Mouse (Mus musculus) ovary, postnatal 36 days (tissue): ENCODE data around the gene Dock6.
"Not testable (repeated sequence)": the region's sequence is repeated elsewhere in the genome, so short reads cannot be mapped to it uniquely, and the experiment has no call there.

Source experiments
- DNase-seq: peaks from one replicate; pipeline ENCODE4 v3.0.0; 2022; ENCODE audit warnings: low spot score, mixed read lengths

Gene Dock6

DNA sequence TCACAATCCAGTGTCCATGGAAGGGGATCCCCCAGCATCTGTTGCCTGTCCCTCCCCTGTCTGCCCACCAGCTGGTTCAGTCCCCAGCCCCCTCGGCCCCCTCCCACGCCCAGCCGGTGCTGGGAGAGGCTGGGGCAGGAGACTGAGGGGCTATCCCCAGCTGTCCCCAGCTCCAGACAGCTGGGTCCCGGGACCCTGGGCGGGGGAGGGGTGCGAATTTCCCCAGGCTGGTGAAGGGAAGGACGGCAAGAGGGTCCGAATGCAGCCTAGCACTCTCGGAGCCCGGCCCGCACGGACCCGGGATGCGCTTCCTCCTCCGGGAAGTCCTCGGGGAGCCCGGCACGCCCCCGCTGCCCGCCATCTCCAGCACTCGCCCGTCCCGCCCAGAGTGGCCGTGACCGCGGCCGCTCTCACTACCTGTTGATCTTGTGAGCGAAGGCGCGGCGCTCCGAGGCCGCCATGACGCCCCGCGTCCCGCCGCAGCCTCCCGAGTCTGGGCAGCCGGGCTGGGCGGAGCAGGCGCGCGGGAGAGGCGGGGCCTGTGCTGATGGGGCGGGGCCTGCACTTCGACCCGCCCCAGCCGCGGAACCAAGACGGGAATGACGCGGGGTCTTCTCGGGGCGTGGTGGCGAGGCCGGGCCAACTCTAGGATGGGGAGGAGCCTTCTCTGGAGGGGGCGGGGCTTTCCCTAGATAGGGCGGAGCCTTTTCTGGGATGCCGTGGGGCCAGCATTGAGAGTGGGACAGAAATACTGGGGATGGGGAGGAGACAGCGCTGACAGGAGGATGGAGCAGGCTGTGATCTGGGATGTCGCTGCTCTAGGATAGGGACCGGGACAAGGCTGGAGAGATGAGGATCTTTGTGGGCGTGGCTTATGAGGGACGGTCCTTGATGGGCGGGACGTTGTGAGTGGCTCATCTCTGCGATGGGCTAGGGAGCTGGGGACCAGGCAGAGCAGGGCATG lies at the start of gene Dock6:
TSS of gene Dock6 (minus strand) at position 508 of the 964 bp plus-strand sequence.
- DNase-seq = peak; percentile 90

- peak; percentile 44 for DNase-seq
These were observed 48.9 kb upstream of the Dock6 start for GRCm38 (mm10) chr9:21901223-21901820.

GRCm38 (mm10) chr9:21889229-21889628 lies 36.8 kb upstream of the Dock6 start:
- no peak for DNase-seq

DNA sequence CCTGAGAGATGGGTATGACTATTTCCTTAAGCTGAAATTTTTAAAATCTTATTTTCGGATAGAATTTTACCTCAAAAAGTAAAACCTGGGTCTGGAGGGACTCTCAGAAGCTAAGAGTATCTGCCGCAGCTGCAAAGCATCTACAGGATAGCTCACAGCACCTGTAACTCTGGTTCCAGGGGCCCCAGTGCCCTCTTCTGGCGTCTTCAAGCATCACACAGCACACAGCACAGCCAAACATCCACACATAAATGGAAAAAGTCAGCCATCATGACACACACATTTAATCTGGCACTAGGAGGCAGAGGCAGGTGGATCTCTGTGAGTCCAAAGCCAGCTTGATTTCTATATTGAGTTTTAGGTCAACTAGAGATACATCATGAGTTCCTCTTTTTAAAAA lies 24.2 kb upstream of the Dock6 start:
- no peak for DNase-seq

DNA sequence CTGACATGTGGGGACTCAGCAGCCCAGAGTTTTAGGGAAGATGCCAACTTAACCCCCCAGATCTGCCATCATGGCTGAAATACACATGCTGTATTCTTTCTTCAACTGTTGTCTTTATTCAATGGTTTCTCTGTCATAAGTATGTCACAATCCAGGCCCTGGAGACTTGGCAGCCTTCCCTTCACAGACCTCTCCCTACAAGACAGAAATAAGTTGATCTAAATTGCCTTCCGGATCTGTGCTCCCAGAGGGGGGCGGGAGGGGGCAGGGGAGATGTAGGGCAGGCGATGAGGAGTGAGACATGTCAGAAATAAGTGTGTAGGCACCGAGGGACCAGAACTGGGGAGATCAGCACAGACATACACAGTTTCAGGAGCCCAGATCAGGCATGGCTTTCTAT lies 19.8 kb upstream of the Dock6 start:
- no peak for DNase-seq

GRCm38 (mm10) chr9:21870879-21871524 lies 18.6 kb upstream of the Dock6 start:
- DNase-seq = peak; percentile 40

DNA sequence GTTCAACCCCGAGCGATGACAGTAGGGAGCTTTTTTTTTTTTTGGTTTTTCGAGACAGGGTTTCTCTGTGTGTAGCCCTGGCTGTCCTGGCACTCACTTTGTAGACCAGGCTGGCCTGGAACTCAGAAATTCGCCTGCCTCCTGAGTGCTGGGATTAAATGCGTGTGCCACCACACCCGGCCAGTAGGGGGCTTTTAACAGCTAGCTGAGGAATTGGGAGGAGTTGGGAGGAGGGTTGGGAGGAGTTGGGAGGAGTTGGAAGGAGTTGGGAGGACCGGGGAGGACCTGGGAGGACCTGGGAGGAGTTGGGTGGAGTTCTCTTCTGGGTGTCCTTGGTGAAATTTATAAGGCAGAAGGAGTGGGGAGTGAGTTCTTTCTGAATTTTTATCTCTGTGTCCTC lies 16.9 kb upstream of the Dock6 start:
- peak; percentile 63 for DNase-seq

DNA sequence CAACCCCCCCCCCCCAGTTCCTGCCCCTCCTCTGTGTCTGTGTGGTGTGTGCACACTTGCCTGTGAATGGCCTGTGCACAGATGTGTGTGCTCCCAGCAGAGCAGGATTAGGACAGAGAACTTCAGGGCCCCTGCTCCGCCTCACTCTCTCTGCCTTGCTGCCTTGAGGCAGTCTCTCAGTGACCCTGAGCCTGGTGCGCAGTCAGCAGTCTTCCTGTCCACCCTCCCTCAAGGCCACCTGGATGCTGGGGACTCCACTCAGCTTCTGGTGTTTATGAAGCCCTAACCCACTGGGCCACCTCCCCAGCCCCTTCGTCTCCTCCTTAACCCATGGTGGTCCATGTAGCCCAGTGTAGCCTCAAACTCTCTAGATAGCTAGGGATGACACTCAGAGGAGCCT lies 15.3 kb upstream of the Dock6 start:
- peak; percentile 35 for DNase-seq

GRCm38 (mm10) chr9:21866641-21867040 lies 14.2 kb upstream of the Dock6 start:
- no peak for DNase-seq

DNA sequence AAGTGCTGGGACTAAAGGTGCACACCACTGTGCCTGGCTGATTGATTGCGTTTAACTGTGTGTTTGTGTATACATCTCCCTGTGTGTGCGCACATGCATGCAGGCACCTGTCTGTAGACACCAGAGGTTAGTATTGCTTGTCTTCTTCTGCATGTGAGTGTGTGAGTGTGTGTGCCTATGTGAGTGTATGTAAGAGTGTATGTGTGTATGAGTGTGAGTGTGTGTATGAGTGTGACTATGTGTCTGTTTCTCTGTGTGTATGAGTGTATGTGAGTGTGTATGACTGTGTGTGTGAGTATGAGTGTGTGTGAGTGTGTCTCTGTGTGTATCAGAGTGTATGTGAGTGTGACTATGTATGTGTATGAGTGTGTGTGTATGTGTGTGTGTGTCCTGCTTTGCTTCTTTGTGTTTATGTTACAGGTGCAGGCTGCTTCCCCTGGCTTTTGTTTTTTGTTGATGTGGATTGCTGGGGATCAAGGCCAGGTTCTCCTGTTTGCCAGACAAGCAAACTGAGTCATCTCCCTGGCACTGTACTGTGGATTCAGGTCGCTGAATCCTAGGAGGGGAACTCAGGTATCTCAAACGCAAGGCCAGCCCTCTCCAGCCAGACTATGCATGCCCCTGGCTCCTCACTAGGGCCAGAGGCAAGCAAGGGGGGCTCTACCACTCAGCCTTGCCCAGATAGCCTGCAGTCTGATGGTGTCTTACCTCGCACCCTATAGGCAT lies 13.4 kb upstream of the Dock6 start:
- no peak for DNase-seq

DNA sequence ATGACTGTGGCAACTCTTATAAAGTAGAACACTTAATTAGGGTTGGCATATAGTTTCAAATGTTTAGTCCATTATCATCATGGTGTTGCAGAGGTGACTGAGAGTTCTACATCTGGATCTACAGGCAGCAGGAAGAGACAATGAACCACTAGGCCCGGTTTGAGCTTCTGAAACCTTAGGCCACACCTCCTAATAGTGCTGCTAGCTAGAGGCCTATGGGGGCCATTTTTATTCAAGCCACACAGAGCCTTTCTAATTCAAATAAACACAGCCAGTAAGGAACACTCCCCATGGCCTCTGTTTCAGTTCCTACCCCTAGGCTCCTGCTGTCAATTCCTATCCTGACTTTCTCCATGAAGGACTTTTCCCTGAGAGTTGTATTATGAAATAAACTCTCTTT lies 9.7 kb upstream of the Dock6 start:
- no peak for DNase-seq

DNA sequence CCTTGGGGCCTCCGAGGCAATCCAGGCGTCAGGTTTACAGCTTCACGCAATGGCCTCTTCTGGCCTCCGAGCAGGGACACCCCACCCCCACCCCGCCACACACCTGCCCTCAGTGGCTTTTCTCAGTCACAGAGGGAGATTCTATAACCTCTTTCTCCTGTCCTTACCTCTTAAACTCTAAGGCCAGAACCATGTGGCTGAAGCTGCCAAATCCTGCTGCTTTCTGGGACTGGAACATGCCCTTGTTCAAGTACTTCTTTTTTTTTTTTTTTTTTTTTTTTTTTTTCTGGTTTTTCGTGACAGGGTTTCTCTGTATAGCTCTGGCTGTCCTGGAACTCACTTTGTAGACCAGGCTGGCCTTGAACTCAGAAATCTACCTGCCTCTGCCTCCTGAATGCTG lies 7.9 kb upstream of the Dock6 start:
- not testable (repeated sequence) for DNase-seq

DNA sequence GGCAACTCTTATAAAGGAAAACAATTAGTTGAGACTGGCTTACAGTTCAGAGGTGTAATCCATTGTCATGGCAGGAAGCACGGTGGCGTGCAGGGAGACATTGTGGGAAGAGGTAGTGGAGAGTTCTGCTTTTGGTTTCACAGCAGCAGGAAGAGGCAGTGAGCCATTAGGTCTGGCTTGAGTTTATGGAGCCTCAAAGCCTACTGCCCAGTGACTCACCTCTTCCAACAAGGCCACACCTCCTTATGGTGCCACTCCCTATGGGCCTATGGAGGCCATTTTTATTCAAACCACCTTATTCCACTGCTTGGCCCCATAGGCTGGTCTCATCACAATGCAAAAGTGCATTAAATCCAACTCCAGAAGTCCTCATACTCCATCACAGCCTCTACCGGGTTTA lies 7.2 kb upstream of the Dock6 start:
- no peak for DNase-seq

DNA sequence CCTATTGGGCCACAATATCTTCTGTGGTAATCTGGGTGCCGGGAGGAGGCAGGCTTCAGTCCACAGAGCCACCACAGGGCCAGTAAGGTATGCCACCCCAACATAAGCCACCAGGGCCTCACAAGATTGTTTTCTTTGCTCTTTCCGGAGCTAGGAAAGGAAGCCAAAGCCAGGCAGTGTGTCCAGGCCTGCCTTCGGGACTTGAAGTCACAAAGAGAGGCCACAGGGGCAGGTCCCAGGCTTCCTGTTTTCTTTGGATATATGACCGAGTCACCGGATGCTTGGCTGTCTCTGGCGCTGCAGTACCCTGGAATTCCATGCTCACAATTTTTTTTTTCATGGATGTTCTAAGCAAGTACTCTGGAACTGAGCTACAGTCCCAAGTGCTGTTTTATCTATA lies 5.6 kb upstream of the Dock6 start:
- DNase-seq = no peak

DNA sequence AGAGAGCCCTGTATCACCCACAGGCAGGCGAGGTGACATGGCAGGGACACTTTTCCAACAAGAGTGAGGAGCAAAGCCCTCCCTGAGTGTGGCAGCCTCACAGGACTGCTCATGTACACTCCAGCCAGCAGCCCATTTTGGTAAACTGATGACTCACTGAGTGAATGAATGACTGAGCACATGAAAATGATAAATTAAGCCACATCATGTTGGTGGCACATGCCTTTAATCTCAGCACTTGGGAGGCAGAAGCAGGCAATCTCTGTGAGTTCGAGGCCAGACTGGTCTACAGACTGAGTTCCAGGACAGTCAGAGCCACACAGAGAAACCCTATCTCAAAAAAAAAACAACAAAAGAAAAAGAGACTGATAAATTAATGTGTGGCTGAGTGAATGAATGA lies 5.1 kb upstream of the Dock6 start:
- no peak for DNase-seq

DNA sequence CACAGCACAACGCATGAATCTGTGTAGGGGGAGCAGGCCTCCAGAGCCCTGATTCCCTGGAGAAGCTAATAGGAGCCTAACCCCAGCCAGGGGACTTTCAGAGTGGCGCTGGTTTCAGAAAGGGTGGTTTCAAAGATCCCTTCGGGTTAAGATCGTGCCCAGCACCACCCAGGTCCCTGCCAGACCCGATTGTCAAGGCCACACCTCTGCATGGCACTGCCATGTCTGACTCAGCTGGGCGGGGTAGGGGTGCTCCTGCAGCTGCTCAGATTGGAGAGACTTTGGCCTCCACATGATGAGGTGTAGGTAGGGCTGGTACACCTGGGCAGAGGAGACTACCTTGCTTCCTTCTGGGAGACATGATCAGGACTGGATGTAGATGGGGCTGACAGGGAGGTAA lies 2.5 kb upstream of the Dock6 start:
- no peak for DNase-seq

DNA sequence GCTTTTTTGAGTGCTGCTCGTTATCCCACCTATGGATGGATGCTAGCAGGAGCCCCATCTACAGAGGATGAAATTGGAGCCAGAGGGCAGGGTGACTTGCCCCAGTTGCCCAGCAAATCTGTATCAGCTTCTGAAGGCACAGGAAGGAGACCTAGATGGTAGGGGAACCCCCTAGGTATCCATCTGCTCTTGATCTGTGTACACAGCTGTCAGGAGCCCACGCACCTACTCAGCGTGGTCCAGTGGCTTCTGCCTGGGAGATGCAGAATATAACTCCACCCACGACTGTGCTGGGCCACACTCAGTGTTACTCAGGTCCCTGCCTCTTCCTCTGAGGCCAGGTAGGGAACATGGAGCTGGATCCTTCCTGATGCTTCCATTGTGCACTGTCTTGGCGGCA lies 1.5 kb upstream of the Dock6 start:
- no peak for DNase-seq

- DNase-seq = no peak
These were observed 1.4 kb downstream of the Dock6 start for GRCm38 (mm10) chr9:21851084-21851483.

DNA sequence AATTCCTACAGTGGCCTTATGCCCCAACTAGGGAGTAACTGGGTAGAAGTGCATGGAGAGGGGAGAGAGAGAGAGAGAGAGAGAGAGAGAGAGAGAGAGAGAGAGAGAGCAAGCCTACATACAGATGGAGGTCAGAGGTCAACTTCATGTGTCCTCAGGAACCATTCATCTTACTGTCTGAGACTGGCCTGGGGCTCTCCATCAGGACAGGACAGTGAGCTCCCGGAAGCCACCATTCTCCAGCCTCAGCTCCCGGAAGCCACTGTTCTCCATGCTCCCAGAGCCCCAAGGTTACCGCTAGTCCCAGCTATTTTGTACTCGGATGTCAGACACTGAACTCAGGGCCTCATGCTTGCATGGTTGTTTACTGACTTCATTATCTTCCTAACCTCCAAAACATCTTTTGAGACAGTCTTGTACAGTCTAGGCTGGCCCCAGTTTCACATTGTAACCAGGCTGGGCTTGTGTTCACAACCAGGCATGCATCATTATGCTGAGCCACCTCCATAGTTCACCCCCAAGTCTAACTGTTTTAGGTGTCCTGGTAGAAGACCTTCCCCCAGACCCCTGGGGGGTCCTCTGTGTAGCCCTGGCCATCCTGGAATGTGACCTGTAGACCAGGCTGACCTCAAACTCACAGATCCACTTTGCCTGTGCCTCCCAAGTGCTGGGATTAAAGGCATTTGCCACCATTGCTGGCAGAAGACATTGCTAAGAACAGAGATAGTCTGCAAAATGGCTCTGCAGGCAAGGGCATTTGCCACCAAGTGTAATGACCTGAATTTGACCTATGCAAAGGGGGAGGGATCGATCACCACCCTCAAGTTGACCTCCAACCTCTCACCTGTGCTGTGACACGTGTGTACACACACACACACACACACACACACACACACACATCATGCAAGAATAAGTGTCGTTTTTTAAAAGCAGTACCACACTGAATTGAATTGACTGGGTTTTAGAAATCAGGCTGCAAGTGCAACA lies 2.5 kb downstream of the Dock6 start:
- no peak for DNase-seq

GRCm38 (mm10) chr9:21847926-21848325 lies 4.5 kb downstream of the Dock6 start:
- DNase-seq = no peak

DNA sequence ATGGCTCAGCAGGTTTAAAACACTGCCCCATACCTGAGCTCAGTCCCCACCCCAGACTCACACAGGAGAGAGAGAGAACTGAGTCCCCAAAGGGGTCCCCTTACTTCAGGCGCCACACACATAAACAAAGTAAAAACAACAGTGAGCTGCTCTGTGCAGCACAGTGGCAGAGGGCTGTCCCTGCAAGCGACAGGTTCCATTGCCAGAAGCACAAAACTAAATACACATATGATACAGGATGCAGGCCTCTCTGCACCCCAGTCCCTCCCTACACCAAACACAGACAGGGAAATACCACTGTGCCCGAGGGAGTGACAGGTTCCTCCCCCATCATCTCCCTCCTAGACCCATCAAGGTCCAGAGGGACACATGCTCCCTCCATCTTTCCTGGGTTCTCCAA lies 5.0 kb downstream of the Dock6 start:
- DNase-seq = no peak
